Mouse (Mus musculus) lung, embryonic 15.5 days (tissue): ENCODE measurements at regions not wholly inside any gene's neighbourhood (a gene's known extent, or its start where the extent isn't known, plus 50 kb on each side); places are given as distances from the start of the nearest gene placed in this dataset.

Experiments used
- ATAC-seq: fragments of 200-750 bp; cut with Nextera tagmentation; 2 replicates; pipeline ENCODE4 v1.8.0; 2017; ENCODE audit warnings: moderate number of reproducible peaks, borderline replicate concordance; ENCODE audit not compliant: low FRiP score, low TSS enrichment; ENCODE audit errors: extremely low read depth
- H3K27ac ChIP-seq: fragments of 300-500 bp; sonication (generic); 2 replicates; pipeline ENCODE4 v1.5.1; 2015; ENCODE audit warnings: moderate library complexity, mild to moderate bottlenecking, inconsistent platforms
- H3K27me3 ChIP-seq: fragments of 300-500 bp; sonication (generic); 2 replicates; pipeline ENCODE4 v1.6.1; 2015; ENCODE audit warnings: inconsistent platforms
- H3K36me3 ChIP-seq: fragments of 300-500 bp; sonication (generic); 2 replicates; pipeline ENCODE4 v1.6.1; 2015; ENCODE audit warnings: inconsistent platforms
- H3K4me1 ChIP-seq: fragments of 300-500 bp; sonication (generic); 2 replicates; pipeline ENCODE4 v1.6.1; 2015; ENCODE audit warnings: inconsistent platforms
- H3K4me2 ChIP-seq: fragments of 300-500 bp; sonication (generic); 2 replicates; pipeline ENCODE4 v1.6.1; 2015; ENCODE audit warnings: inconsistent platforms, mild to moderate bottlenecking, moderate library complexity
- H3K4me3 ChIP-seq: fragments of 300-500 bp; sonication (generic); 2 replicates; pipeline ENCODE4 v1.5.1; 2015; ENCODE audit warnings: mild to moderate bottlenecking, inconsistent platforms
- H3K9ac ChIP-seq: fragments of 300-500 bp; sonication (generic); 2 replicates; pipeline ENCODE4 v1.6.1; 2015; ENCODE audit warnings: inconsistent platforms
- H3K9me3 ChIP-seq: fragments of 300-500 bp; sonication (generic); 2 replicates; pipeline ENCODE4 v1.6.1; 2016; ENCODE audit warnings: inconsistent platforms
- WGBS: fragments of 180-500 bp; shearing (Covaris S2); methylation state at CpG from one replicate; pipeline ENCODE4 v1.1.7; 2015; 5-methylcytosine and 5-hydroxymethylcytosine counted together

DNA sequence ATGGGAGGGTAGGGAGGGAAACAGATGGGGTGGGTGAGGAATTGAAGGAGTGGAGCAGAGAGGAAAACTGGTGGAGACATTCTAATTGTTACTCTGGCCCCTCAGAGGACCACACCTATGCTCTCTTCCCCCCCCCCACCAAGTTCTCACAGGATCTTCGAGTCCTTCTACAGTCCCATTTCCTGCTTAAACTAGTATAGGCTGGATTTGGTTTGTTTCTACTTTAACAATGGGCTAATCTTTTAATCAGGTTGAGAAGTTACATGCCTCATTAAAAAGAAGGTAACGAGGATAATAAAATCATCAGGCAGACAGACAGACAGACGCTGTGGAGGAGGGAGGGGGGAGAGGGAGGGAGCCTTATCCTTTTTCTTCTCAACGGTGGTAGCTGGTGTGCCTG lies 167.7 kb upstream of the Prok2 start:
- H3K4me1 ChIP-seq, result no peaks in the 10 kb centered on the region
- no peaks in the 10 kb centered on the region for H3K9me3 ChIP-seq
- peaks cover 3% of the 10 kb centered on the region; the same call in 1 of the 2 replicates for H3K27me3 ChIP-seq
- WGBS, result 36% methylated on average over 4 of the region's 4 CpGs
- no peak overlapping the region for H3K4me2 ChIP-seq
- no peak overlapping the region for H3K4me3 ChIP-seq
- H3K36me3 ChIP-seq, result no peaks in the 10 kb centered on the region
- no peak overlapping the region for H3K27ac ChIP-seq
- no peak for ATAC-seq
- no peak overlapping the region for H3K9ac ChIP-seq

GRCm38 (mm10) chr6:99892204-99892603 lies 166.0 kb upstream of the Prok2 start:
- H3K27me3 ChIP-seq, result peaks cover 7% of the 10 kb centered on the region; the same call in 1 of the 2 replicates
- WGBS, result 87% methylated on average over 9 of the region's 9 CpGs
- H3K9me3 ChIP-seq, result no peaks in the 10 kb centered on the region
- H3K9ac ChIP-seq, result no peak overlapping the region
- no peaks in the 10 kb centered on the region for H3K4me1 ChIP-seq
- H3K4me2 ChIP-seq, result no peak overlapping the region
- no peak overlapping the region for H3K4me3 ChIP-seq
- no peak overlapping the region for H3K27ac ChIP-seq
- H3K36me3 ChIP-seq, result no peaks in the 10 kb centered on the region
- no peak for ATAC-seq

DNA sequence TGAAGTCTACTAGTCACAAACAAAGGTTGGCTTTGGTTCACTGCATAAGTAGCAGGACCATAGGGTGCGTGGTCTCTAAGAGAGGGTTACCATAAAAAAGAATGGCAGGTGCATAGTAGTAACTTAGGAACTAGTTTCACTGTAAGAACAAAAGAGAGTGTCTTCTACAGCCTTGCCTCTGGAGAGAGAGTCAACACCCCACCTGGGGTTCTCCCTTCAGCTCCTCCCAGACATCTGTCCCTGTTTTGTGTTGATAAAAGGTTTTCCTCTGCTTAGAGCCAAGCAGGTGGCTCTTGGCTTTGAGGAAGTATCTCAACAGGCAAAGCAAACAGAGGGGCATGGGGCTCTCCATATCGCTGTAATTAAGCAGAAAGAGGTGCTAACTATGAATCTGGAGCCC lies 165.6 kb upstream of the Prok2 start:
- H3K36me3 ChIP-seq, result no peaks in the 10 kb centered on the region

GRCm38 (mm10) chr6:99890805-99891204 lies 164.6 kb upstream of the Prok2 start:
- Histone ChIP-seq H3K4me3 (no peak overlapping the region), H3K27ac (no peak overlapping the region), H3K4me1 (no peaks in the 10 kb centered on the region), H3K9ac (no peak overlapping the region), H3K9me3 (no peaks in the 10 kb centered on the region), H3K36me3 (no peaks in the 10 kb centered on the region), H3K27me3 (peaks cover 7% of the 10 kb centered on the region; the same call in 1 of the 2 replicates), H3K4me2 (no peak overlapping the region)
- no peak for ATAC-seq
- WGBS, result 81% methylated on average over 5 of the region's 5 CpGs

More for the DNA sequence above, 165.6 kb upstream of the Prok2 start:
- Histone ChIP-seq H3K9ac (no peak overlapping the region), H3K9me3 (no peaks in the 10 kb centered on the region), H3K4me3 (no peak overlapping the region), H3K4me1 (no peaks in the 10 kb centered on the region), H3K4me2 (no peak overlapping the region), H3K27ac (no peak overlapping the region), H3K27me3 (peaks cover 7% of the 10 kb centered on the region; the same call in 1 of the 2 replicates)
- WGBS, result 53% methylated on average over 2 of the region's 2 CpGs
- ATAC-seq, result no peak

DNA sequence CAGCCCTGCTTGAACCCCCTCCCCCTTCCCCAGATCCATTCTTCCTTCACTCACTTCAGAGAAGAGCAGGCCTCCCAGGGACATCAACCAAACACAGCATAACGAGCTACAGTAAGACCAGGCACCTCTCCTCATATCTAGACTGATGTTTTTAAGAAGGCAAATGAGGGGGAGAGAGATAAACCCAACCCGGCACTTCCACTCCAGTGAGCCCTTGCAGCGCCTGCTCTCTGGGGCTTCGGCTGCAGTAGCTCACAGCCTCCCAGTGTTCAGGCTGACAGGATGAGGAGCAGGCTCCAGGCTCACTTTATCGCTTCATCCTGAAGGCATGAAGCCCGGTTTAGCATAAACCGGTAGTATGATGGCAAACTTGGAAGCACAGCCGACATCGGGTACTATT lies 162.9 kb upstream of the Prok2 start:
- no peak overlapping the region for H3K4me2 ChIP-seq
- H3K27me3 ChIP-seq, result peaks cover 9% of the 10 kb centered on the region; the same call in 1 of the 2 replicates
- H3K27ac ChIP-seq, result no peak overlapping the region
- no peaks in the 10 kb centered on the region for H3K9me3 ChIP-seq
- no peaks in the 10 kb centered on the region for H3K4me1 ChIP-seq
- H3K4me3 ChIP-seq, result no peak overlapping the region
- 27% methylated on average over 9 of the region's 9 CpGs for WGBS
- no peak overlapping the region for H3K9ac ChIP-seq
- ATAC-seq, result no peak
- H3K36me3 ChIP-seq, result no peaks in the 10 kb centered on the region

DNA sequence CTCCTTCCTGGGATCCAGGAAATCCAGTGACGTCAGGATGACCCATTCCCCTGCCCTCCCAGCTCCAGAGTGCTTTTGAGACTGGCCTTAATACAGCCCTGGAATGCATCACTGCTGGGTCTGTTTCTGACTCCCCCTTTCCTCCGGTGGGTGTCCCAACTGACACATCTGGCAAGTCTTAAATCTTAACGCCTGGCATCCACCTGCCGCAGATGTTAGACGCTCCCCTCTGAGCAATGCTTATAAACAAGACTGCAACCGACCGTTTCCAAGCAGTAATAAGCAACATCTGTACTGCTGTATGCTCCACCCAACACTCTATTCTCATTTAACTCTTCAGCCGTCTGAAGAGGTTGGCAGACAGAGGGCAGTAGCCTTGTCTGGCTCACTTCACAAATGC lies 161.7 kb upstream of the Prok2 start:
- H3K4me3 ChIP-seq, result no peak overlapping the region
- 44% methylated on average over 8 of the region's 8 CpGs for WGBS
- ATAC-seq, result no peak

DNA sequence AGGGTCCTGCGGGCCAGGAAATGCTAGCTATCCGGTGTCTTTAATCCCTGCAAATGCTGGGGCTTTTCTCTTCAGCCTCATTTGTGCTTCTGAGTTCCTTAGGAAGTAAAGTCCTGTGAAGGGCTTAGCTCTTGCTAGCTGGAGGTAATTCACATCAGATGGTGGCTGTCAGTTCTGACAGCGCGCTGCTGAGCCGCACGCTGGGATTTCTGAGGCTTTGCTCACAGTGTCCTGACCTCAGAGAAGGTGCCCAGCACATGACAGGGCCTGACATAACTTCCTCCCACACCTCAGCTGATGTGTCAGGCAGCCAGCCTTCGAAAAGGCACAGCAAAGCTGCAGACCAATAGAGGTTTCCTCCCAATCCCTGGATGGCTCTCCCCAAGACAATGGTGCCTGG lies 158.6 kb upstream of the Prok2 start:
- H3K9ac ChIP-seq, result no peak overlapping the region
- ATAC-seq, result no peak
- no peak overlapping the region for H3K4me3 ChIP-seq
- H3K27me3 ChIP-seq, result peaks cover 9% of the 10 kb centered on the region; the same call in 1 of the 2 replicates
- H3K4me1 ChIP-seq, result no peaks in the 10 kb centered on the region
- no peak overlapping the region for H3K4me2 ChIP-seq
- H3K27ac ChIP-seq, result no peak overlapping the region
- no peaks in the 10 kb centered on the region for H3K36me3 ChIP-seq
- H3K9me3 ChIP-seq, result no peaks in the 10 kb centered on the region
- 18% methylated on average over 7 of the region's 7 CpGs for WGBS

More for the DNA sequence above, 161.7 kb upstream of the Prok2 start:
- H3K36me3 ChIP-seq, result no peaks in the 10 kb centered on the region
- no peaks in the 10 kb centered on the region for H3K9me3 ChIP-seq
- H3K27ac ChIP-seq, result no peak overlapping the region
- H3K27me3 ChIP-seq, result peaks cover 9% of the 10 kb centered on the region; the same call in 1 of the 2 replicates
- no peaks in the 10 kb centered on the region for H3K4me1 ChIP-seq
- no peak overlapping the region for H3K4me2 ChIP-seq
- no peak overlapping the region for H3K9ac ChIP-seq

DNA sequence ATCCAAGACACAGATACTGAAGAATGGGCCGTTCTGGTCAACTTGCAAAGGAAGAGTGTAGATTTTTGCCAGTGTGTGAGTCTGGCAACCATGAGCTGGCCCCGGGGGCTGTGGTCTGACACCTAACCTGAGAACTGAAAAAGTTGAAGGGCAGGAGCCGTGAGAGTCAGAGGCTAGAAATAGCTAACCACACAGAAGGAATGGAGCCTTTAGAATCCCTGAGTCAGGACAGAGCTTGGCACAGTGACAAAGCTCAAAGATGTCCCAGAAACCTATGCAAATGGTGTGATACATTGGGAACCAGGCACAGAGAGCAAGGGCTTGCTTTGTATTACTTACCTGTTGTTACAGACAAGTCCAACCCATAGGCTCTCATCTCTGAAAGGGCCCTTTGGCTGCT lies 157.9 kb upstream of the Prok2 start:
- no peak for ATAC-seq
- 69% methylated on average over 3 of the region's 3 CpGs for WGBS

DNA sequence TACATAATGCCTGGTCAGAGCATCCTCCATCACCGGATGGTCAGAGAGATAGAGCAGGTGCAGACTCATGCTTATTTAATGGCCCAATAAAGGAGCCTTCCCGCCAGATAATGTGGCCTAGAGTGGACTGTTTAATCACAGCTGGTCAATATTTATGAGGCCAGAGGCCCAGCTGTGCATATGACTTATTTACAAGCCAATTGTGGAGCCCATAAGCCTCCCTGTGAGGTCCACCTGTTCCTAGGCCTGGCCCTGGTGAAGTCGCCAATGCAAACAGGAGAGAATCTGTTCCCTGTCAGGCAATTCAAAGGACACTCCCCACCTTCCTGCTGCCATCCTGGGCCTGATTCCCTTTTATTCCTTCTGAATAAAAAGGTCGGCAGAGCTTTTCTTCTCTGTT lies 155.4 kb upstream of the Prok2 start:
- WGBS, result 63% methylated on average over 4 of the region's 4 CpGs
- no peaks in the 10 kb centered on the region for H3K9me3 ChIP-seq
- H3K4me1 ChIP-seq, result no peaks in the 10 kb centered on the region
- H3K36me3 ChIP-seq, result no peaks in the 10 kb centered on the region
- no peak overlapping the region for H3K27ac ChIP-seq
- H3K9ac ChIP-seq, result no peak overlapping the region
- peaks cover 2% of the 10 kb centered on the region; the same call in 1 of the 2 replicates for H3K27me3 ChIP-seq
- H3K4me3 ChIP-seq, result no peak overlapping the region
- no peak overlapping the region for H3K4me2 ChIP-seq
- ATAC-seq, result no peak

More for the DNA sequence above, 157.9 kb upstream of the Prok2 start:
- Histone ChIP-seq H3K27me3 (peaks cover 7% of the 10 kb centered on the region; the same call in 1 of the 2 replicates), H3K9ac (no peak overlapping the region), H3K4me1 (no peaks in the 10 kb centered on the region), H3K27ac (no peak overlapping the region), H3K36me3 (no peaks in the 10 kb centered on the region), H3K9me3 (no peaks in the 10 kb centered on the region), H3K4me3 (no peak overlapping the region), H3K4me2 (no peak overlapping the region)

GRCm38 (mm10) chr6:99874852-99875251 lies 148.7 kb upstream of the Prok2 start:
- Histone ChIP-seq H3K4me2 (no peak overlapping the region), H3K9me3 (no peaks in the 10 kb centered on the region), H3K27ac (no peak overlapping the region), H3K9ac (no peak overlapping the region), H3K4me1 (no peaks in the 10 kb centered on the region), H3K4me3 (no peak overlapping the region), H3K36me3 (no peaks in the 10 kb centered on the region), H3K27me3 (no peaks in the 10 kb centered on the region)
- ATAC-seq, result no peak
- 84% methylated on average over 4 of the region's 4 CpGs for WGBS

GRCm38 (mm10) chr6:99874029-99874428 lies 147.8 kb upstream of the Prok2 start:
- Histone ChIP-seq H3K36me3 (no peaks in the 10 kb centered on the region), H3K4me3 (no peak overlapping the region), H3K4me2 (no peak overlapping the region), H3K27ac (no peak overlapping the region), H3K27me3 (no peaks in the 10 kb centered on the region), H3K4me1 (no peaks in the 10 kb centered on the region), H3K9me3 (no peaks in the 10 kb centered on the region), H3K9ac (no peak overlapping the region)
- WGBS, result 55% methylated on average over 4 of the region's 4 CpGs
- no peak for ATAC-seq

- Histone ChIP-seq H3K27me3 (no peaks in the 10 kb centered on the region), H3K4me3 (no peak overlapping the region), H3K4me1 (no peaks in the 10 kb centered on the region; the same call in 1 of the 2 replicates), H3K4me2 (no peak overlapping the region), H3K9me3 (no peaks in the 10 kb centered on the region), H3K36me3 (no peaks in the 10 kb centered on the region), H3K9ac (no peak overlapping the region), H3K27ac (no peak overlapping the region)
- 61% methylated on average over 9 of the region's 9 CpGs for WGBS
- ATAC-seq, result no peak
Measured at GRCm38 (mm10) chr6:99866061-99866460, 139.9 kb upstream of the Prok2 start.

- H3K27me3 ChIP-seq, result no peaks in the 10 kb centered on the region
- H3K9ac ChIP-seq, result no peak overlapping the region
- no peaks in the 10 kb centered on the region for H3K36me3 ChIP-seq
- no peaks in the 10 kb centered on the region for H3K9me3 ChIP-seq
- H3K4me1 ChIP-seq, result no peaks in the 10 kb centered on the region; the same call in 1 of the 2 replicates
- no peak for ATAC-seq
- H3K27ac ChIP-seq, result no peak overlapping the region
- no peak overlapping the region for H3K4me2 ChIP-seq
- 42% methylated on average over 3 of the region's 3 CpGs for WGBS
- no peak overlapping the region for H3K4me3 ChIP-seq
Measured at GRCm38 (mm10) chr6:99864949-99865348, 138.8 kb upstream of the Prok2 start.
